Mouse (Mus musculus): ENCODE results near the gene Ttll4.

GRCm38 (mm10) chr1:74698791-74699190, 37.2 kb downstream of the Ttll4 start:
- TF ChIP-seq CTCF (IDR thresholded peaks at IDR 0.05; ENCODE audit: borderline replicate concordance, insufficient read depth, low read length) (no peak), POLR2A (IDR thresholded peaks at IDR 0.05; ENCODE audit: low read depth, low read length) (no peak)

Data from embryonic fibroblast, embryonic 13.5 days (primary cell).